Mouse (Mus musculus) limb, embryonic 12.5 days (tissue): ENCODE measurements around the gene Tspan15. TPM values are rescaled to one million over a fixed set of nuclear protein-coding genes. Genes with fewer than 3 reads are reported as not detected.
A peak's percentile ranks its signal among the peaks of the same experiment; 100 is the strongest.

Experiments
- ATAC-seq: fragments of 200-750 bp; cut with Nextera tagmentation; 2 replicates; pipeline ENCODE4 v1.8.0; 2017; ENCODE audit warnings: low read depth, moderate TSS enrichment; ENCODE audit not compliant: insufficient number of reproducible peaks, insufficient read depth, low FRiP score, low TSS enrichment
- H3K27ac ChIP-seq: fragments of 300-500 bp; sonication (generic); 2 replicates; pipeline ENCODE4 v1.5.1; 2016; ENCODE audit warnings: mild to moderate bottlenecking, moderate library complexity
- H3K27me3 ChIP-seq: fragments of 300-500 bp; sonication (generic); 2 replicates; pipeline ENCODE4 v1.6.1; 2016; ENCODE audit warnings: mild to moderate bottlenecking, moderate library complexity
- H3K36me3 ChIP-seq: fragments of 300-500 bp; sonication (generic); 2 replicates; pipeline ENCODE4 v1.6.1; 2016; ENCODE audit warnings: mild to moderate bottlenecking, moderate library complexity
- H3K4me1 ChIP-seq: fragments of 300-500 bp; sonication (generic); replicated peaks from 2 replicates; pipeline ENCODE4 v1.6.1; 2016
- H3K4me2 ChIP-seq: fragments of 300-500 bp; sonication (generic); 2 replicates; pipeline ENCODE4 v1.6.1; 2016; ENCODE audit warnings: mild to moderate bottlenecking, moderate library complexity
- H3K4me3 ChIP-seq: fragments of 300-500 bp; sonication (generic); replicated peaks from 2 replicates; pipeline ENCODE4 v1.5.1; 2016; ENCODE audit warnings: mild to moderate bottlenecking
- H3K9ac ChIP-seq: fragments of 300-500 bp; sonication (generic); replicated peaks from 2 replicates; pipeline ENCODE4 v1.6.1; 2016; ENCODE audit warnings: mild to moderate bottlenecking, moderate library complexity
- H3K9me3 ChIP-seq: fragments of 300-500 bp; sonication (generic); 2 replicates; pipeline ENCODE4 v1.6.1; 2016; ENCODE audit warnings: mild to moderate bottlenecking, moderate library complexity
- WGBS: fragments of 180-500 bp; shearing (Covaris S2); methylation state at CpG from one replicate; pipeline ENCODE4 v1.1.7; 2016; 5-methylcytosine and 5-hydroxymethylcytosine counted together
- polyA plus RNA-seq: library from polyadenylated mRNA; unstranded; fragments of >200 nt; fragmentation: Nextera tagmentation; extraction: Ambion mirVana; gene quantifications from 2 replicates; pipeline ENCODE4 v1.2.1, GENCODE M21; 2016

Tspan15 gene
- polyA plus RNA-seq, 1 experiment from 2014 or later = 19.3 TPM

DNA sequence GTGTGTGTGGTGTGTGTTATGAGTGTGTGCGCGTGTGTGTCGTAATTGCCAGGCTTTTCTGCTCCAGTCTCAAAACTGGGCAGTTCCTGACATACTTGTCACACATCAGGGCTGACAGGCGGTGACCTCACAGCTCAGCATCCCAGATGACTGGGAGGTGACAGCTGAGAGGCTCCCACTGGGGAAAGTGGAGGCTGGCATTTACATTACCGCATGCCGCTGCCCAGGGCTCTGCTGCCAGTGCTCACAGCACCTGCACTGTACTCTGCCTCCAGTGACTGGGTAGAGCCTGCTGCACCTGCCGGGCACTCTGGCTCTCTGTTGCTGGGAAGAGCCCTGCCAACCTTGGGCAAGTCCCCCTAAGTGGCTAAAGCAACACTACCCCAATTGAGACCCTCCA is 40.2 kb downstream of the Tspan15 start:
- no peak for ATAC-seq
- Histone ChIP-seq H3K9ac (no peak overlapping the region), H3K4me1 (peaks cover 13% of the 10 kb centered on the region; the same call in 1 of the 2 replicates), H3K27me3 (no peaks in the 10 kb centered on the region), H3K27ac (no peak overlapping the region), H3K36me3 (no peaks in the 10 kb centered on the region), H3K9me3 (no peaks in the 10 kb centered on the region), H3K4me2 (no peak overlapping the region), H3K4me3 (no peak overlapping the region)
- 90% methylated on average over 7 of the region's 7 CpGs for WGBS

- ATAC-seq = no peak
- no peak overlapping the region for H3K9ac ChIP-seq
- no peak overlapping the region for H3K4me2 ChIP-seq
- no peaks in the 10 kb centered on the region for H3K9me3 ChIP-seq
- H3K36me3 ChIP-seq = no peaks in the 10 kb centered on the region
- H3K27me3 ChIP-seq = no peaks in the 10 kb centered on the region
- H3K27ac ChIP-seq = no peak overlapping the region
- H3K4me3 ChIP-seq = no peak overlapping the region
- WGBS = 60% methylated on average over 4 of the region's 4 CpGs
- H3K4me1 ChIP-seq = peaks cover 6% of the 10 kb centered on the region; the same call in 1 of the 2 replicates
Observed at GRCm38 (mm10) chr10:62189910-62190309, 41.1 kb downstream of the Tspan15 start.

DNA sequence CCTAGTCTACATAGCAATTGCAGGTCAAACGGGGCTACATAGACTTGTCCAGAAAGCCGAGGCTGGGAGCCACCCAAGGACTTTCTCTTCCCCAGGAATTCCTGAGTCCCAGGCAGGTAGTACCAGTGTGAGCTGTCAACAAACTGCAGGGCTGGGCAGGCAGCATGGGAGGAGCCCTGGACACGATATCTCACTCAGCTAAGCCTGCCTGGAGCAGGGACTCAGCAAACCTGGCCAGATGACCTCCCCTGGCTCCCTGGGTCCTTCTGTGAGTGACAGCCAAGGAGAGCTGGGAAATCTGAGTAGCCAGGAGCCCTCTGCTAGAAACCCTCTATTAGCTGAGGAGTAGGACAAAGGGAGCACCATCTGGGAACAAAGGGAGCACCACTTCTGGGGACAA is 41.7 kb downstream of the Tspan15 start:
- H3K27me3 ChIP-seq = no peaks in the 10 kb centered on the region
- H3K36me3 ChIP-seq = no peaks in the 10 kb centered on the region
- H3K4me2 ChIP-seq = no peak overlapping the region
- H3K4me1 ChIP-seq = peaks cover 5% of the 10 kb centered on the region; the same call in 1 of the 2 replicates
- H3K9ac ChIP-seq = no peak overlapping the region
- WGBS = 61% methylated on average over 3 of the region's 3 CpGs
- no peaks in the 10 kb centered on the region for H3K9me3 ChIP-seq
- H3K27ac ChIP-seq = no peak overlapping the region
- no peak for ATAC-seq
- no peak overlapping the region for H3K4me3 ChIP-seq

DNA sequence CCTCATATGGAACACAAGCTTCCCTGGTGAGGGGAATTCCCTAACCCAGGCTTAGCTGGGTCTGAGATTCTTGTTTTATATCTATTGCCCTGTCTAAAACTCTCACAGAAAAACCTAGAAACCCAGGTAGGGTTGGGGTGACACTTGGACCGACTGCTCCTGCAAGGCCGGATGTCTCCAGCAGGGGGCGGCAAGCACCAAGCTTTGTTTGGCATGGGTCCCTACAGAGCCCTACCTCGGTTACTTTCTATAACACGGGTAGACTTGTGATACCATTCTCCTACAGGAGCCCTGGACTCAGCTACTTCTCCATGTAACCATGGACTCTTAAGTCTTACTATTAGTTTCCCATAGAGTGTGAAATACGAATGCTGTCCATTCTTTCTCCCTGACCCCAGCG is 44.2 kb downstream of the Tspan15 start:
- peaks cover 6% of the 10 kb centered on the region; the same call in 1 of the 2 replicates for H3K27me3 ChIP-seq
- 0 out of 2 replicates have a peak, but pooled peaks have one; percentile 16 for ATAC-seq
- H3K27ac ChIP-seq = no peak overlapping the region
- no peak overlapping the region for H3K4me3 ChIP-seq
- H3K4me2 ChIP-seq = no peak overlapping the region
- 19% methylated on average over 7 of the region's 7 CpGs for WGBS
- H3K4me1 ChIP-seq = peaks cover 5% of the 10 kb centered on the region; the same call in 1 of the 2 replicates
- no peaks in the 10 kb centered on the region for H3K9me3 ChIP-seq
- no peaks in the 10 kb centered on the region for H3K36me3 ChIP-seq
- no peak overlapping the region for H3K9ac ChIP-seq

DNA sequence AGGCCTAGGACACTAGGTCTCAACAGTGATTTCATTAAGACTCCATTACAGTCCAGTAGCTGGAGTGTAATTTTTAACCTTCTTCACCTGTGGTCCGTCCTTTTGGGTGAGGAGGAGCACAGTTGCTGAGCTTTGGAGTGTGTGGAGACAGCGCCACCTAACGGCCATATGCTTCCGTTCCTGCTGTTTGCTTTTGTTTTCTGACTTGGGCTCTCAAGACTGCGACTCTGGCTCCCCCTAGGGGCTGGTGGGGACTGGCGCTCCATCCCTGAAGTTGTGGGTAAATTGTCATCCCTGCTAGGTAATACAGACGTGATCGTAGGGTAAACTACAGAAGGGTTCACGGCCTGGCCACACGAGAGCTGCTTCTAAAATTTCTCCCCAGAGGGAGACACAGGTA is 48.0 kb downstream of the Tspan15 start:
- H3K27me3 ChIP-seq = peaks cover 6% of the 10 kb centered on the region; the same call in 1 of the 2 replicates
- H3K36me3 ChIP-seq = no peaks in the 10 kb centered on the region
- no peaks in the 10 kb centered on the region for H3K4me1 ChIP-seq
- peak; percentile 37; the same call in 1 of the 2 replicates for ATAC-seq
- H3K27ac ChIP-seq = no peak overlapping the region
- no peak overlapping the region for H3K4me3 ChIP-seq
- under 1% methylated on average over 10 of the region's 10 CpGs for WGBS
- no peak overlapping the region for H3K4me2 ChIP-seq
- no peaks in the 10 kb centered on the region for H3K9me3 ChIP-seq
- H3K9ac ChIP-seq = no peak overlapping the region

GRCm38 (mm10) chr10:62182471-62183014 is 48.5 kb downstream of the Tspan15 start:
- no peak overlapping the region for H3K27ac ChIP-seq
- no peaks in the 10 kb centered on the region for H3K36me3 ChIP-seq
- no peak overlapping the region for H3K4me3 ChIP-seq
- WGBS = 72% methylated on average over 6 of the region's 6 CpGs
- no peak overlapping the region for H3K9ac ChIP-seq
- peaks cover 6% of the 10 kb centered on the region; the same call in 1 of the 2 replicates for H3K27me3 ChIP-seq
- H3K9me3 ChIP-seq = no peaks in the 10 kb centered on the region
- H3K4me2 ChIP-seq = no peak overlapping the region
- no peaks in the 10 kb centered on the region for H3K4me1 ChIP-seq
- ATAC-seq = no peak

DNA sequence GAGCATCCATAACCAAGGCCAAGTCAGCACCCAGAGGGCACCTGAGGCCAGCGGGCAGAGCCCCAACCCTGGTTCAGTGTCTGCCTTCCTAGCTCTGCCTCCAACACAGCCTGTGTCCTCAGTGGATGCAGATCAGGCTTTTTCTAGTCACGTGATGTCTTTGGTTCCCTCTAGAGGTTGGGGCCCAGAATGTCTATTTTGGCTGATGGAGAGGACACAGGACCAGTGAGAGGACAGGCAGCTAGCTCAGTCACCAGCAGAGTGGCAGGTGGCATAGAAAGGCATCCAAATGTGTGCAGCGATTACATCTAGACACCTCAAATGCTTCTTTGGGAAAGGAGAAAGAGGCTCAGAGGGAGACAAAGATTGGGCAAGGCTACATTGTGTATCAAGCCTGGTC is 49.4 kb downstream of the Tspan15 start:
- no peak for ATAC-seq
- Histone ChIP-seq H3K9ac (no peak overlapping the region), H3K4me3 (no peak overlapping the region), H3K36me3 (no peaks in the 10 kb centered on the region), H3K27me3 (peaks cover 6% of the 10 kb centered on the region; the same call in 1 of the 2 replicates), H3K27ac (no peak overlapping the region), H3K4me1 (no peaks in the 10 kb centered on the region), H3K4me2 (no peak overlapping the region), H3K9me3 (no peaks in the 10 kb centered on the region)
- 57% methylated on average over 3 of the region's 3 CpGs for whole genome bisulfite sequencing

DNA sequence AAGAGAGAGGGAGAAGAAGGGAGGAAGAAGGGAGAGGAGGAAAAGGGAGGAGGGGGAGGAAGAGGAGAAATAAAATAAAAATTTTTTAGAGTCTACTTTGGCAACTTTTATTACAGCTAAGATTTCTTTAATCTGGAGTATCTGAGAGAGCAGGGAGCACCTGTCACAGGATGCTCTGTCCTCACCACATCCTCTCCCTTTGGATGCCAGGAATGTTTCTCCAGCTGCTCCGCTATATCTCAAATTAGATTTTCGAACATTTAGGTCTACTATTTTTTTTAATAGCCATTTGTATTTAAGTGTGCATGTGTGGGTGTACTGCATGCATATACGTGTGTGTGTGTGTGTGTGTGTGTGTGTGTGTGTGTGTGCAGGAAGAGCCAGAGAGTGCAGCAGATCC is 51.1 kb downstream of the Tspan15 start:
- H3K9ac ChIP-seq = no peak overlapping the region
- 86% methylated on average over 3 of the region's 3 CpGs for WGBS
- no peaks in the 10 kb centered on the region for H3K36me3 ChIP-seq
- no peak for ATAC-seq
- no peaks in the 10 kb centered on the region for H3K4me1 ChIP-seq
- H3K4me2 ChIP-seq = no peak overlapping the region
- H3K27ac ChIP-seq = no peak overlapping the region
- H3K27me3 ChIP-seq = peaks cover 10% of the 10 kb centered on the region; the same call in 1 of the 2 replicates
- no peaks in the 10 kb centered on the region for H3K9me3 ChIP-seq
- no peak overlapping the region for H3K4me3 ChIP-seq

- Histone ChIP-seq H3K27me3 (peaks cover 26% of the 10 kb centered on the region), H3K36me3 (no peaks in the 10 kb centered on the region), H3K27ac (no peak overlapping the region), H3K4me3 (no peak overlapping the region), H3K9me3 (no peaks in the 10 kb centered on the region), H3K9ac (no peak overlapping the region), H3K4me1 (peaks cover 8% of the 10 kb centered on the region), H3K4me2 (no peak overlapping the region)
- no peak for ATAC-seq
- WGBS = 54% methylated on average over 15 of the region's 15 CpGs
Observed at GRCm38 (mm10) chr10:62174533-62175313, 56.3 kb downstream of the Tspan15 start.

DNA sequence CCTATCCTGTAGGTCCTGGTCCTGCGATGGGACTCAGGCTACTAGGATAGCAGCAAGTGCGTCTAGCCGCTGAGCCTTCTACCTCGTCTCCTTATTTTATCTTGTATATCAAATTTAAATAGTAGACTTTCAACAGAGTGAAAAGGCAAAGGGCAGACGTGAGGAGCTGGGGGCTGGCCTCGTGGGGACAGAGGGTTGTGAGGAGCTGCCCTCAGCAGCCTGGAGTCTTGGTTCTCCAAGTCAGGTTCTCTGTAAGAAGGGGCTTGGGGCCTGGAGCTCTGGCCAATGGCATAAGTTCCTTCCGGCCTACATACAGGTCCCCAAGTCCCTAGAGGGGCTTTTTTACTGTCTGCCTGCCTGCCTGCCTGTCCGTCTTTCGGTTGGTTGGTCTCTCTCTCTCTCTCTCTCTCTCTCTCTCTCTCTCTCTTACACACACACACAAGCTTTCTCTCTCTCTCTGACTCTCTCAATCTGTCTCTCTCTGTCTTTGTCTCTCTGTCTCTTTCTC is 57.1 kb downstream of the Tspan15 start:
- Histone ChIP-seq H3K36me3 (no peaks in the 10 kb centered on the region), H3K4me2 (no peak overlapping the region), H3K27me3 (peaks cover 26% of the 10 kb centered on the region), H3K9ac (no peak overlapping the region), H3K4me1 (peaks cover 8% of the 10 kb centered on the region), H3K9me3 (no peaks in the 10 kb centered on the region), H3K4me3 (no peak overlapping the region), H3K27ac (no peak overlapping the region)
- 31% methylated on average over 9 of the region's 9 CpGs for WGBS
- ATAC-seq = no peak

GRCm38 (mm10) chr10:62172841-62173553 is 58.1 kb downstream of the Tspan15 start:
- no peak overlapping the region for H3K27ac ChIP-seq
- H3K9ac ChIP-seq = no peak overlapping the region; the same call in 1 of the 2 replicates
- H3K4me3 ChIP-seq = no peak overlapping the region
- no peaks in the 10 kb centered on the region for H3K36me3 ChIP-seq
- peaks cover 26% of the 10 kb centered on the region for H3K27me3 ChIP-seq
- H3K4me2 ChIP-seq = no peak overlapping the region
- H3K9me3 ChIP-seq = no peaks in the 10 kb centered on the region
- WGBS = 6% methylated on average over 9 of the region's 9 CpGs
- no peak for ATAC-seq
- H3K4me1 ChIP-seq = peaks cover 8% of the 10 kb centered on the region
